Mouse (Mus musculus): ENCODE measurements around the gene Ctsll3.

- no peak for TF ChIP-seq CTCF (IDR thresholded peaks at IDR 0.05; ENCODE audit: low read depth)
- TF ChIP-seq EP300 (IDR thresholded peaks at IDR 0.05; ENCODE audit: low read depth), result no peak
Observed at GRCm38 (mm10) chr13:60783301-60783700, 19.3 kb downstream of the Ctsll3 start.
